In genomic region chr2:4616995-4617394, GRCm38 (mm10) we compare ENCODE assay signal across 17 mouse cellular contexts. TPM values are rescaled to one million over a fixed set of nuclear protein-coding genes. Genes with fewer than 3 reads are reported as not detected.
DNase-seq lines count a peak whose midpoint lies in the region; TF ChIP-seq lines count a peak whose summit lies in the region.
"Had no signal": no experiment of that assay in that cellular context is flagged by ENCODE, and none has a peak within 500 bp of the region (broad histone marks: within the 10 kb centered on the region; RNA-seq: fewer than 3 reads in every experiment).

No protein-coding gene starts in this region.

- TF ChIP-seq CTCF in layer of hippocampus, adult 2 months (conservative IDR thresholded peaks at IDR 0.05): no peak

- no peak overlapping the region for H3K4me3 ChIP-seq in layer of hippocampus, adult 2 months
- H3K4me3 ChIP-seq: embryonic facial prominence, embryonic 13.5 days; forebrain, embryonic 12.5 days; gastrocnemius, adult 2 months; heart, embryonic 13.5 days; hindbrain, embryonic 15.5 days had no signal

- H3K27ac ChIP-seq in layer of hippocampus, adult 2 months: peak overlapping the region; percentile 43; the same call in 1 of the 2 replicates
- H3K27ac ChIP-seq: embryonic facial prominence, embryonic 13.5 days; forebrain, embryonic 12.5 days; gastrocnemius, adult 2 months; heart, embryonic 13.5 days; hindbrain, embryonic 15.5 days had no signal

- peak in 1 of 2 experiments; percentile 56 for DNase-seq in layer of hippocampus, adult 2 months (ENCODE audit: low spot score in 2 of 2)
- DNase-seq in layer of hippocampus, adult 8-10 months (ENCODE audit: low spot score in 2 of 2): no peak
- DNase-seq in right cerebral cortex, adult 18-20 months: peak; percentile 62
- DNase-seq in right cerebral cortex, postnatal 25 days: no peak
- peak; percentile 87 for DNase-seq in brain, adult 2 months (ENCODE audit: low read depth, low spot score)
- DNase-seq in thymus, adult 18-20 months: no peak
- DNase-seq: adrenal gland, postnatal 14 days; cerebellum, adult 18-20 months; cerebellum, adult 9-11 months; cerebellum, postnatal 36 days; gastrocnemius, adult 2 months; gastrocnemius, postnatal 25 days; heart, postnatal 36 days had no signal

RNA-seq across cellular contexts. Expression of gene Prpf18, which starts 34.9 kb away (rescaled TPM):
- total RNA-seq in layer of hippocampus, adult 2 months (2021): 10 to 100 TPM; 48.2 to 50.4 TPM
- total RNA-seq in layer of hippocampus, adult 8-10 months (2022): 10 to 100 TPM; 42.0 to 49.8 (median 47.5) TPM

Comparison
In these comparisons a context has a peak if more than half of its experiments do, and no peak if none do; other contexts are left out.
1. DNase-seq: peak in right cerebral cortex, adult 18-20 months (single experiment) and brain, adult 2 months (single experiment); none in layer of hippocampus, adult 8-10 months (0 of 2), right cerebral cortex, postnatal 25 days (single experiment) and thymus, adult 18-20 months (0 of 2).